Mouse (Mus musculus) bone marrow, adult 2 months (tissue): ENCODE results near the gene Rcan2.

Experiments used
- CTCF ChIP-seq: fragments of 200-500 bp; IDR thresholded peaks from 2 replicates; pipeline ENCODE4 v1.5.1; 2011; ENCODE audit warnings: low read length, control low read depth; ENCODE audit not compliant: control insufficient read depth, insufficient read depth
- POLR2A ChIP-seq: fragments of 200-500 bp; IDR thresholded peaks from 2 replicates; pipeline ENCODE4 v1.6.1; 2011; ENCODE audit warnings: low read depth, mild to moderate bottlenecking, control low read depth, low read length, borderline replicate concordance; ENCODE audit not compliant: control insufficient read depth

GRCm38 (mm10) chr17:44071680-44072079 lies 270.5 kb downstream of the Rcan2 start:
- TF ChIP-seq CTCF (no peak), POLR2A (no peak)
